Mouse (Mus musculus) MEL (cell line): Measurements from ENCODE around the gene Tcf12.

ENCODE experiments used
- CHD1 ChIP-seq: IDR thresholded peaks from 2 replicates; pipeline ENCODE4 v1.6.1; 2012; ENCODE audit warnings: low read depth, mild to moderate bottlenecking, inconsistent platforms, low read length, improper control_type of control experiment
- CTCF ChIP-seq, 3 experiments: IDR thresholded peaks in 2 of 3; conservative IDR thresholded peaks in 1 of 3; 2 replicates each; pipeline ENCODE4 v1.5.1; 2011 to 2012; ENCODE audit warnings: low read length in 3 of 3, low read depth in 2 of 3, mild to moderate bottlenecking in 2 of 3, improper control_type of control experiment in 1 of 3, inconsistent platforms in 1 of 3, mixed read lengths in 1 of 3, moderate library complexity in 1 of 3; ENCODE audit not compliant: control insufficient read depth in 1 of 3, insufficient read depth in 1 of 3, poor library complexity in 1 of 3, severe bottlenecking in 1 of 3
- E2F4 ChIP-seq: IDR thresholded peaks from 2 replicates; pipeline ENCODE4 v1.6.1; 2011; ENCODE audit warnings: low read depth, low read length, improper control_type of control experiment, borderline replicate concordance
- ELF1 ChIP-seq: IDR thresholded peaks from 2 replicates; pipeline ENCODE4 v1.6.1; 2014; ENCODE audit warnings: low read depth, mild to moderate bottlenecking, inconsistent platforms, low read length, improper control_type of control experiment, moderate library complexity
- EP300 ChIP-seq, 2 experiments: IDR thresholded peaks; 2 replicates each; pipeline ENCODE4 v1.6.1; 2011; ENCODE audit warnings: improper control_type of control experiment in 2 of 2, low read length in 2 of 2, low read depth in 1 of 2, mild to moderate bottlenecking in 1 of 2
- GABPA ChIP-seq: IDR thresholded peaks from 2 replicates; pipeline ENCODE4 v1.6.1; 2012; ENCODE audit warnings: low read depth, mild to moderate bottlenecking, inconsistent platforms, low read length, improper control_type of control experiment, moderate library complexity
- GATA1 ChIP-seq: IDR thresholded peaks from 2 replicates; pipeline ENCODE4 v1.6.1; 2011; ENCODE audit warnings: low read depth, low read length, improper control_type of control experiment
- MAX ChIP-seq: IDR thresholded peaks from 2 replicates; pipeline ENCODE4 v1.6.1; 2011; ENCODE audit warnings: low read length, improper control_type of control experiment
- MYB ChIP-seq: IDR thresholded peaks from 2 replicates; pipeline ENCODE4 v1.6.1; 2011; ENCODE audit warnings: mild to moderate bottlenecking, low read depth, low read length, improper control_type of control experiment
- POLR2A ChIP-seq, 2 experiments: IDR thresholded peaks; 2 replicates each; pipeline ENCODE4 v1.6.1; 2011 to 2012; ENCODE audit warnings: low read length in 2 of 2, mild to moderate bottlenecking in 2 of 2, control low read depth in 1 of 2, improper control_type of control experiment in 1 of 2, low read depth in 1 of 2, moderate library complexity in 1 of 2; ENCODE audit not compliant: control insufficient read depth in 1 of 2, insufficient read depth in 1 of 2, poor library complexity in 1 of 2
- TAL1 ChIP-seq: IDR thresholded peaks from 2 replicates; pipeline ENCODE4 v1.6.1; 2012; ENCODE audit warnings: mild to moderate bottlenecking, inconsistent platforms, low read length, moderate library complexity, mixed read lengths
- USF1 ChIP-seq: IDR thresholded peaks from 2 replicates; pipeline ENCODE4 v1.6.1; 2014; ENCODE audit warnings: low read depth, mild to moderate bottlenecking, inconsistent platforms, low read length, improper control_type of control experiment, moderate library complexity

DNA sequence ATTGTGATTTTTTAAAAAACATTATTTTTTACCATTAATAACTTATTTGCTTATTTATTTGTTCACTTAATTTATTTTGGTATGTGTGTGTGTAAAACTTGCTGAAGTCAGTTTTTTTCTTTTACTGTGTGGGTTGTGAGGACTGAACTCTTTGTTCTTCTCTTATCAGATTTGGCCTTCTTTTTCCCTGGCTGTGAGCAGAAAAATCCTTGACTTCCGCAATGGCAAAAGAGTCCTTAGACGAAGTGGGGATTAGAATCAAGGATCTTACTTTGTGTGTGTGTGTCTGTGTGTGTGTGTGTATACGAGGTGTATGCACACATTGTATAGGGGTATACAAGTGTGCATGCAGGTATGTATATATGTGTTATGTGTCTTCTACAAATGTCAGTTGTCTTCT lies 176.8 kb downstream of the Tcf12 start:
- no peak for TF ChIP-seq ELF1
- no peak for TF ChIP-seq TAL1
- no peak for TF ChIP-seq USF1
- no peak for TF ChIP-seq EP300 (IDR thresholded peaks at IDR 0.05; ENCODE audit: low read depth in 1 of 2, low read length in 2 of 2)
- no peak for TF ChIP-seq MAX
- TF ChIP-seq CTCF (IDR thresholded peaks at IDR 0.05 in 2 of 3, conservative IDR thresholded peaks at IDR 0.05 in 1 of 3; ENCODE audit: control insufficient read depth in 1 of 3, insufficient read depth in 1 of 3, low read depth in 2 of 3, low read length in 3 of 3, poor library complexity in 1 of 3, severe bottlenecking in 1 of 3): no peak
- TF ChIP-seq POLR2A (IDR thresholded peaks at IDR 0.05; ENCODE audit: control insufficient read depth in 1 of 2, insufficient read depth in 1 of 2, low read depth in 1 of 2, low read length in 2 of 2, poor library complexity in 1 of 2): no peak
- no peak for TF ChIP-seq E2F4
- no peak for TF ChIP-seq GATA1
- no peak for TF ChIP-seq MYB
- no peak for TF ChIP-seq CHD1
- TF ChIP-seq GABPA: no peak
